Mouse (Mus musculus): ENCODE results near the gene Espn. TPM values are rescaled to one million over a fixed set of nuclear protein-coding genes. Genes with fewer than 3 reads are reported as not detected.

The Espn gene
- polyA plus RNA-seq, 1 experiment from 2014 or later = 0.40 TPM

DNA sequence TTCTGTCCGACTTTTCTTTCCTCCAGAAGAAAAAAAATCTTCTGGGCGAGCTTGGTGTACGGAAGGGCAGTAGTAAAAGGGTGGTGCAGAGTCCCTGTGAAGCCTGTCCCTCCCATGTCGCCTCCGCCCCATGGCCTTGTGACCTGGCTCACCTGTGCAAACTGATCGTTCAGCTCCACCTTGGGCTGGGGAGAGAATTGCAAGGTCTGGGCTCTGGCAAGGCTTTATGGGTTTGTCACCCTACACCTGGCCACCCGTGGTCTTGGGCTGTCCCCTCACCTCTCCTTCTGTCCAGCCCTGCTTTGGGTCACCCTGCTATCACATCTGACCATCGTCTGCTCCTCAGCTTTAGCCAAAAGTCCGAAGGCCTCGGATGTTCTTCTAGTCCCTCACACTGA lies 19.4 kb downstream of the Espn start:
- Histone ChIP-seq H3K27me3 (ENCODE audit: control insufficient read depth, insufficient read depth, low read length) (peaks cover 79% of the 10 kb centered on the region), H3K4me2 (replicated peaks) (no peak overlapping the region), H3K36me3 (replicated peaks; ENCODE audit: control insufficient read depth, insufficient read depth) (no peaks in the 10 kb centered on the region), H3K4me1 (replicated peaks; ENCODE audit: control insufficient read depth, insufficient read depth, low read length) (peaks cover 9% of the 10 kb centered on the region; the same call in 1 of the 2 replicates), H3K9me3 (ENCODE audit: control insufficient read depth, low read length) (no peaks in the 10 kb centered on the region), H3K4me3 (replicated peaks; ENCODE audit: low read length) (no peak overlapping the region), H3K27ac (no peak overlapping the region), H3K9ac (no peak overlapping the region)
- DNase-seq (ENCODE audit: low spot score) (no peak), ATAC-seq (ENCODE audit: low FRiP score) (no peak)
- WGBS = 24% methylated on average over 10 of the region's 10 CpGs

DNA sequence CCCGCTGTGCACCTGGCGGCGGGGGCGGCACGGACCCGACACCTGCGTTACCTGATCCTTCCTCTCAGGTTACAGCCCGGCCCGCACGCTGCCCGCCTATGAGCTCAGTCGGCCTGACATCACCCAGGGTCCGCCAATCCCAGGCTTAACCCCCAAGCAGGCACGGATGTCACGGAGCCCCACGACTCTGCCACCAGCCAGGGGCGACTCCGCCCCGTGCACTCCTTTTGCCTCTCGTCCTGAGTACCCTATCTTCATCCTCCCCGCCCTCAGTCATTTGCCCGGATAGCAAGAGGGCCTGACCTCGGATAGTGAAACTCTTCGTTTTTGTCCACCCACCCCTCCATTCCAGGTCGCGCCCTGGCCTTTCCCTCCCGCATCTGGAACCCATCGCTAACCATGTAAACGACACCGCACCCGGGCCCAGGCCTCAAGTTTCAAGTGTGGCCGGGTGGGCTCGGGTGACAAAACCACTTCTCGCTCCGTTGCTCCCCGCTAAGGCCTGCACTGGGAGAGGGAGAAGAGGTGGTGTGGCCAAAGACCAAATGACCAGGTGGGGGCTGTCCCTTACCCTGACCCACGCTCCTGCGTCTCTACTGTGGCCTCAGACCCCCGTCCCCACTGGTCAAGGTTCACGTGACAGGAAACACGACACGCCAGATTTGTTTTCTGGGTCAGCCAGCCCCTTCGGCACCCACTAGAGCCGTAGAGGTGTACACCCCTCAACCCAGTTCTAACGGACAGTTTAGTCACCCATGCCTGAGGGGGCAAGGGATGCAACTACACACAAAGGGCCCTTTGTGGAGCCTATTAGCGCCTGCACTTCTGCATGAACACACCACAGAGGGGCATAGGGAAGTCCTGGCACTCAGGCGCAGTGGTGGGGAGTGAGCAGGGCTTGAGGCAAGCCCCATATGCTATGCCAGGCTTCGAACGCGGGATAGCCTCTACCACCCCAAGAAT lies 20.1 kb downstream of the Espn start:
- H3K4me1 ChIP-seq (replicated peaks; ENCODE audit: control insufficient read depth, insufficient read depth, low read length) = peaks cover 9% of the 10 kb centered on the region; the same call in 1 of the 2 replicates
- ATAC-seq (ENCODE audit: low FRiP score) = no peak
- no peak overlapping the region for H3K27ac ChIP-seq
- H3K27me3 ChIP-seq (ENCODE audit: control insufficient read depth, insufficient read depth, low read length) = peaks cover 81% of the 10 kb centered on the region
- no peaks in the 10 kb centered on the region for H3K36me3 ChIP-seq (replicated peaks; ENCODE audit: control insufficient read depth, insufficient read depth)
- H3K9me3 ChIP-seq (ENCODE audit: control insufficient read depth, low read length) = no peaks in the 10 kb centered on the region
- WGBS = 3% methylated on average over 50 of the region's 50 CpGs
- peak overlapping the region; percentile 51; the same call in 1 of the 2 replicates for H3K4me2 ChIP-seq (replicated peaks)
- no peak overlapping the region for H3K9ac ChIP-seq
- H3K4me3 ChIP-seq (replicated peaks; ENCODE audit: low read length) = no peak overlapping the region
- DNase-seq (ENCODE audit: low spot score) = no peak

DNA sequence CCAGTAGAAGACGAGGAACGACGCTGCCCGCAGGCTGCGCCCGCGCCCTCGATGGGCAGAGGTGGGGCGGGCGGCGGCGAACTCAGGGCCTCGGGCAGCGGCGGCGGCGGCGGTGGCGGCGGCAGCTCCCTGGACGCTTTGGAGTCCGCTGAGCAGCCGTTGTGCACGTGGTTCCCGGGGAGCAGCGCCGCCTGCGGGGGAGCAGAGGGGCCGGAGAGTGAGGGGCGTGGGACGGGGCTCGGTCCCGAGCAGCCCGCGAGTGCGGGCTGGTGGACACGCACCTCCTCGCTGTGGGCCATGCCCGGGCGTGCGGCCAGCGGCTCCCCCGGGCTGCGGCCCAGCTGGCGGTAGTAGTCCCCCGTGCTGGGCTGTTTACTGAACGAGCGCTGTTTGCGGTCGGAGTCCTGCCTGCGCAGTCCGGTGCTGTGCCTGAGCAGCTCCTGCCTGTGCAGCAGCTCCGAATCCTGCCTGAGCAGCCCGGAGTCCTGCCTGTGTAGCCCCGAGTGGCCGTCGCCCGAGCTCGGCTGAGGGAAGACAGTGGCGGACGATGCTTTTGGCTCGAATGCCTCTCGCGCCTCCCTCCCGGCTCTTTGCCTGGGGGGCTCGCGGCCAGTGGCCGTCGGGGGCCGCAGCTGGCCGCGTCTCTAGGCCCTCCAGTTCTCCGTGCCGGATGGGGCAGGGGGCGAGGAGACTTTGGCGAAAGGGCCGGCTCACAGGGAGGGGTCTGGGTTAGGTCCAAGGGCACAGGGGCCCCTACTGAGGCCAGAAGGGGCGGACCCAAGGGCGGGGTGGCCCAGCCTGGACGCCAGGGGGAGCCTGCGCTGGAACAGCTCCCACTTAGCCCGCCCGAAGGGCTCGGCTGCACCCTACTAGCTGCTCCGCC lies 21.2 kb downstream of the Espn start:
- H3K9ac ChIP-seq = peak overlapping the region; percentile 20; the same call in 1 of the 2 replicates

GRCm38 (mm10) chr4:152129395-152129930 lies 22.7 kb downstream of the Espn start:
- Histone ChIP-seq H3K4me2 (replicated peaks) (no peak overlapping the region), H3K36me3 (replicated peaks; ENCODE audit: control insufficient read depth, insufficient read depth) (no peaks in the 10 kb centered on the region), H3K9ac (no peak overlapping the region), H3K27ac (no peak overlapping the region), H3K4me1 (replicated peaks; ENCODE audit: control insufficient read depth, insufficient read depth, low read length) (peaks cover 22% of the 10 kb centered on the region), H3K9me3 (ENCODE audit: control insufficient read depth, low read length) (no peaks in the 10 kb centered on the region), H3K4me3 (replicated peaks; ENCODE audit: low read length) (no peak overlapping the region), H3K27me3 (ENCODE audit: control insufficient read depth, insufficient read depth, low read length) (peaks cover 100% of the 10 kb centered on the region)
- 22% methylated on average over 13 of the region's 13 CpGs for WGBS
- ATAC-seq (ENCODE audit: low FRiP score) (no peak), DNase-seq (ENCODE audit: low spot score) (no peak)

More for the DNA sequence above, 21.2 kb downstream of the Espn start:
- H3K9me3 ChIP-seq (ENCODE audit: control insufficient read depth, low read length) = no peaks in the 10 kb centered on the region
- H3K4me1 ChIP-seq (replicated peaks; ENCODE audit: control insufficient read depth, insufficient read depth, low read length) = peaks cover 17% of the 10 kb centered on the region
- H3K4me2 ChIP-seq (replicated peaks) = peak overlapping the region; percentile 51
- WGBS = under 1% methylated on average over 82 of the region's 85 CpGs
- H3K4me3 ChIP-seq (replicated peaks; ENCODE audit: low read length) = peak overlapping the region; percentile 26
- DNase-seq (ENCODE audit: low spot score) = no peak
- no peak overlapping the region for H3K27ac ChIP-seq
- H3K27me3 ChIP-seq (ENCODE audit: control insufficient read depth, insufficient read depth, low read length) = peaks cover 91% of the 10 kb centered on the region
- H3K36me3 ChIP-seq (replicated peaks; ENCODE audit: control insufficient read depth, insufficient read depth) = no peaks in the 10 kb centered on the region
- peak; percentile 66 for ATAC-seq (ENCODE audit: low FRiP score)

- Histone ChIP-seq H3K9ac (no peak overlapping the region), H3K36me3 (replicated peaks; ENCODE audit: control insufficient read depth, insufficient read depth) (no peaks in the 10 kb centered on the region), H3K9me3 (ENCODE audit: control insufficient read depth, low read length) (no peaks in the 10 kb centered on the region), H3K4me2 (replicated peaks) (no peak overlapping the region), H3K4me1 (replicated peaks; ENCODE audit: control insufficient read depth, insufficient read depth, low read length) (peaks cover 22% of the 10 kb centered on the region), H3K4me3 (replicated peaks; ENCODE audit: low read length) (no peak overlapping the region), H3K27ac (no peak overlapping the region), H3K27me3 (ENCODE audit: control insufficient read depth, insufficient read depth, low read length) (peaks cover 100% of the 10 kb centered on the region)
- ATAC-seq (ENCODE audit: low FRiP score) = no peak
- WGBS = 52% methylated on average over 5 of the region's 5 CpGs
- DNase-seq (ENCODE audit: low spot score) = no peak
Observed at GRCm38 (mm10) chr4:152128784-152129183, 23.4 kb downstream of the Espn start.

DNA sequence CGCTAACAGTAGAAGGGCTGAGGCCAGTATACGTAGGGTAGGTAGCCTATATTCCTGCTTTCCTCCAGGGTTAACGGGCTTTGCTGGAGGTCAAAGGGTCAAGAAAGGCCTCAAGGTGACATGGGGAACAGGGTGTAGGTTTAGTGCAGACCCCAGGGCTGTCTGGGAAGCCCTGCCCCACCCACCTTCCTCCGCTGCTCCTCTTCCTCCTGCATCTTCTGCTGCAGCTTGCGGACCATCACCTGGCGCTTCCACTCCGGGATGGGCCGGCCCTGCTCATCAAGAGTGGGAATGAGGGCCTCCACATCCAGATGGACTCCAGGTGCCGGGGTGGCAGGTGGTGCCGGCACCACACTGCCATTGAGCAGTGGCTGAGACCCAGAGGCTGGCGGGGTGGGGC lies 24.3 kb downstream of the Espn start:
- Histone ChIP-seq H3K9ac (no peak overlapping the region), H3K4me1 (replicated peaks; ENCODE audit: control insufficient read depth, insufficient read depth, low read length) (peaks cover 22% of the 10 kb centered on the region), H3K9me3 (ENCODE audit: control insufficient read depth, low read length) (no peaks in the 10 kb centered on the region), H3K27me3 (ENCODE audit: control insufficient read depth, insufficient read depth, low read length) (peaks cover 100% of the 10 kb centered on the region), H3K36me3 (replicated peaks; ENCODE audit: control insufficient read depth, insufficient read depth) (no peaks in the 10 kb centered on the region), H3K4me3 (replicated peaks; ENCODE audit: low read length) (no peak overlapping the region), H3K4me2 (replicated peaks) (no peak overlapping the region), H3K27ac (no peak overlapping the region)
- no peak for ATAC-seq (ENCODE audit: low FRiP score)
- WGBS = 80% methylated on average over 11 of the region's 11 CpGs
- DNase-seq (ENCODE audit: low spot score) = no peak

DNA sequence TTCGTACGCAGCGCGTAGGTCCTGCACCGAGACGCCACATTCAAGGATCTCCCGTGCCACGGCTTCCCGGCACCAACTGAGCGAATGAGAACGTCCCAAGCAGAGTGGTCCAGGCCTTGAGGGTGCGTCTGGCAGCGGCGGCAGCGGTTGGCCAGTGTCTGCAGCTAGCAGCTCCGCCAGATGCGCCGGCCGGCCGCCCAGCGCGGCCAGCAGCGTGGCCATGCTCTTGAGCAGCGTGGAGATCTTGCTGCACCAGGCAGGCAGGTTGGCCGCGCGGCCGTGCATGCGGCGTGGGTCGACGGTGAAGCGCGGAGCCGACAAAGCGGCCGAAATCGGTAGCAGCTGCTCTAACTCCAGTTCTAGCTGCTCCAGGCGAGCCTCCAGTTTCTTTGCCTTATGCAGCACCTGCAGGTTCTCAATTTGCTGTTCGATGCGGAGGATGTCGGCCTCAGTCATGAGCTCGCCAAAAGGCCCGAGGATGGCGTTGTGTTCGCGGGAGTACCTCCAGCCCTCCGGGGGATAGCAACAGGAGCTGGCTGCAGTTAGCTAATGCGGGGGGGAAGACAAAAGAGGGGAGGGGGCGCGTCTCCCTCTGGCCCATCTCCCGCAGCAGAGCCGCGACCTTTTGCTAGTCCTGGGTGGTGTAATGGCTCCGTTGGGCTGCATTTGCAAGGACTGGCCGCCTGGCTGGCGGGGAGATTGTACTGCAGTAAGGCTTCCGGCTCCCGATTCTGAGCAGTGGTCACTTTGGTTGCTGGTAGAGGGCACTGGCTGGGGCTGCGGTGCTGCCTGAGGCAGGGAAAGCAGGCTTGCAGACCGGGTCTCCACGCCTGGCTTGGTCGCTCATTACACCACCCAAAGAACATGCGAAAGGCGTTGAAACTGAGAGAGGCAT lies 25.9 kb downstream of the Espn start:
- ATAC-seq (ENCODE audit: low FRiP score) = no peak
- H3K4me2 ChIP-seq (replicated peaks) = peak overlapping the region; percentile 47
- peak overlapping the region; percentile 20 for H3K4me3 ChIP-seq (replicated peaks; ENCODE audit: low read length)
- H3K36me3 ChIP-seq (replicated peaks; ENCODE audit: control insufficient read depth, insufficient read depth) = no peaks in the 10 kb centered on the region
- H3K27ac ChIP-seq = no peak overlapping the region
- no peak for DNase-seq (ENCODE audit: low spot score)
- 2% methylated on average over 65 of the region's 65 CpGs for WGBS
- no peaks in the 10 kb centered on the region for H3K9me3 ChIP-seq (ENCODE audit: control insufficient read depth, low read length)
- no peak overlapping the region for H3K9ac ChIP-seq
- H3K4me1 ChIP-seq (replicated peaks; ENCODE audit: control insufficient read depth, insufficient read depth, low read length) = peaks cover 21% of the 10 kb centered on the region
- H3K27me3 ChIP-seq (ENCODE audit: control insufficient read depth, insufficient read depth, low read length) = peaks cover 100% of the 10 kb centered on the region

GRCm38 (mm10) chr4:152125161-152126025 lies 26.8 kb downstream of the Espn start:
- peaks cover 17% of the 10 kb centered on the region for H3K4me1 ChIP-seq (replicated peaks; ENCODE audit: control insufficient read depth, insufficient read depth, low read length)
- H3K9ac ChIP-seq = no peak overlapping the region
- DNase-seq (ENCODE audit: low spot score) = no peak
- ATAC-seq (ENCODE audit: low FRiP score) = no peak
- H3K4me3 ChIP-seq (replicated peaks; ENCODE audit: low read length) = peak overlapping the region; percentile 20
- H3K27me3 ChIP-seq (ENCODE audit: control insufficient read depth, insufficient read depth, low read length) = peaks cover 99% of the 10 kb centered on the region
- no peak overlapping the region for H3K27ac ChIP-seq
- no peaks in the 10 kb centered on the region for H3K9me3 ChIP-seq (ENCODE audit: control insufficient read depth, low read length)
- peak overlapping the region; percentile 47 for H3K4me2 ChIP-seq (replicated peaks)
- H3K36me3 ChIP-seq (replicated peaks; ENCODE audit: control insufficient read depth, insufficient read depth) = no peaks in the 10 kb centered on the region
- 3% methylated on average over 56 of the region's 56 CpGs for WGBS
